Mouse (Mus musculus) T-cell, adult 2 months (primary cell): Measurements from ENCODE around the gene Cldn9.
A peak's percentile ranks its signal among the peaks of the same experiment; 100 is the strongest.

ENCODE experiments used
- DNase-seq: peaks from one replicate; pipeline ENCODE4 v3.0.0; 2022; ENCODE audit warnings: low spot score

Cldn9 gene

GRCm38 (mm10) chr17:23683856-23684672 is at the start of gene Cldn9:
Gene Cldn9, minus strand, starts transcription at chr17:23684026.
- DNase-seq, result no peak

GRCm38 (mm10) chr17:23730441-23730840 is 46.6 kb upstream of the Cldn9 start:
- no peak for DNase-seq

GRCm38 (mm10) chr17:23726758-23727142 is 42.9 kb upstream of the Cldn9 start:
- peak; percentile 23 for DNase-seq

- peak; percentile 95 for DNase-seq
Measured at GRCm38 (mm10) chr17:23725999-23726757, 42.4 kb upstream of the Cldn9 start, which contains the start of gene Pkmyt1. Gene Pkmyt1, plus strand, starts transcription at chr17:23726336.

GRCm38 (mm10) chr17:23725477-23725876 is 41.7 kb upstream of the Cldn9 start:
- no peak for DNase-seq

GRCm38 (mm10) chr17:23722376-23723125 is 38.7 kb upstream of the Cldn9 start, which contains the start of gene 1520401A03Rik:
Gene 1520401A03Rik, minus strand, starts transcription at chr17:23722783.
- no peak for DNase-seq

GRCm38 (mm10) chr17:23721886-23722285 is 38.1 kb upstream of the Cldn9 start:
- DNase-seq, result no peak

GRCm38 (mm10) chr17:23719455-23719854 is 35.6 kb upstream of the Cldn9 start:
- no peak for DNase-seq

- DNase-seq, result no peak
Measured at GRCm38 (mm10) chr17:23717003-23717402, 33.2 kb upstream of the Cldn9 start.

GRCm38 (mm10) chr17:23706212-23706611 is 22.4 kb upstream of the Cldn9 start:
- DNase-seq, result peak; percentile 69

GRCm38 (mm10) chr17:23705525-23706104 is 21.8 kb upstream of the Cldn9 start:
- DNase-seq, result no peak

- DNase-seq, result no peak
Measured at GRCm38 (mm10) chr17:23704741-23705140, 20.9 kb upstream of the Cldn9 start.

- no peak for DNase-seq
Measured at GRCm38 (mm10) chr17:23703301-23703700, 19.5 kb upstream of the Cldn9 start.

- DNase-seq, result peak; percentile 82
Measured at GRCm38 (mm10) chr17:23700079-23700478, 16.3 kb upstream of the Cldn9 start.

GRCm38 (mm10) chr17:23699131-23700077 is 15.6 kb upstream of the Cldn9 start:
- DNase-seq, result no peak

- DNase-seq, result no peak
Measured at GRCm38 (mm10) chr17:23695801-23696200, 12.0 kb upstream of the Cldn9 start.

GRCm38 (mm10) chr17:23694491-23694890 is 10.7 kb upstream of the Cldn9 start:
- DNase-seq, result no peak

GRCm38 (mm10) chr17:23683226-23683625 is 600 bp downstream of the Cldn9 start:
- no peak for DNase-seq

GRCm38 (mm10) chr17:23682530-23682929 is 1.3 kb downstream of the Cldn9 start:
- DNase-seq, result no peak

GRCm38 (mm10) chr17:23682092-23682491 is 1.7 kb downstream of the Cldn9 start:
- DNase-seq, result no peak

GRCm38 (mm10) chr17:23681086-23681485 is 2.7 kb downstream of the Cldn9 start:
- DNase-seq, result no peak
